Mouse (Mus musculus) heart, adult 2 months (tissue): ENCODE data around the gene Gm14214. TPM values are rescaled to one million over a fixed set of nuclear protein-coding genes. Genes with fewer than 3 reads are reported as not detected.

Experiments
- DNase-seq, 2 experiments: peaks; one replicate each; pipeline ENCODE4 v3.0.0; 2021
- H3K27ac ChIP-seq: fragments of 200-600 bp; 2 replicates; pipeline ENCODE4 v1.8.1; 2022
- H3K27me3 ChIP-seq: fragments of 200-500 bp; 2 replicates; pipeline ENCODE4 v1.6.1; 2012; ENCODE audit warnings: mild to moderate bottlenecking, low read length, inconsistent platforms, mixed read lengths; ENCODE audit not compliant: control insufficient read depth, insufficient read depth
- H3K36me3 ChIP-seq: fragments of 200-500 bp; 2 replicates; pipeline ENCODE4 v1.6.1; 2012; ENCODE audit warnings: low read length, inconsistent platforms; ENCODE audit not compliant: control insufficient read depth, insufficient read depth
- H3K4me1 ChIP-seq: fragments of 200-500 bp; 2 replicates; pipeline ENCODE4 v1.6.1; 2011; ENCODE audit warnings: low read length; ENCODE audit not compliant: control insufficient read depth, insufficient read depth
- H3K4me3 ChIP-seq: fragments of 200-600 bp; 2 replicates; pipeline ENCODE4 v1.8.1; 2022
- H3K79me2 ChIP-seq: fragments of 200-500 bp; replicated peaks from 2 replicates; pipeline ENCODE4 v1.6.1; 2012; ENCODE audit warnings: mild to moderate bottlenecking, inconsistent platforms, low read length, moderate library complexity, mixed read lengths; ENCODE audit not compliant: control insufficient read depth, insufficient read depth
- H3K9ac ChIP-seq: fragments of 200-500 bp; 2 replicates; pipeline ENCODE4 v1.6.1; 2012; ENCODE audit warnings: low read depth, mild to moderate bottlenecking, control low read depth, inconsistent platforms, low read length, mixed read lengths
- CTCF ChIP-seq: fragments of 200-600 bp; IDR thresholded peaks from 2 replicates; pipeline ENCODE4 v1.8.1; 2022; ENCODE audit warnings: antibody characterized with exemption, mild to moderate bottlenecking, moderate library complexity
- EP300 ChIP-seq: fragments of 200-500 bp; IDR thresholded peaks from 2 replicates; pipeline ENCODE4 v1.6.1; 2011; ENCODE audit warnings: low read depth, low read length, control low read depth; ENCODE audit not compliant: insufficient read depth
- POLR2A ChIP-seq: fragments of 200-500 bp; IDR thresholded peaks from 2 replicates; pipeline ENCODE4 v1.6.1; 2011; ENCODE audit warnings: mild to moderate bottlenecking, low read depth, low read length, control low read depth; ENCODE audit not compliant: insufficient read depth
- WGBS: fragments of 180-500 bp; shearing (Covaris S2); methylation state at CpG from one replicate; pipeline ENCODE4 v1.1.7; 2018; 5-methylcytosine and 5-hydroxymethylcytosine counted together
- intact Hi-C: fragments of 180-260 bp; cut with DNase I; formaldehyde crosslinking; loops from one replicate; pipeline ENCODE4 v1.15.1; 2025
- long read RNA-seq: library from polyadenylated mRNA; stranded (forward); transcript quantifications from one replicate; pipeline ENCODE4 v2.0.0, GENCODE M21; 2021
- polyA plus RNA-seq: library from polyadenylated mRNA; depleted of rRNA; stranded (reverse); fragments of >200 nt; gene quantifications from 2 replicates; pipeline ENCODE4 v1.2.3, GENCODE M21; 2012; rRNA removed
- total RNA-seq, 2 experiments: library from RNA; stranded (reverse); gene quantifications; 2 replicates each; pipeline ENCODE4 v1.2.3; 2021

Gm14214 gene
- total RNA-seq: not detected
- polyA plus RNA-seq: not detected in 2 replicates
- long read RNA-seq: 0 reads

DNA sequence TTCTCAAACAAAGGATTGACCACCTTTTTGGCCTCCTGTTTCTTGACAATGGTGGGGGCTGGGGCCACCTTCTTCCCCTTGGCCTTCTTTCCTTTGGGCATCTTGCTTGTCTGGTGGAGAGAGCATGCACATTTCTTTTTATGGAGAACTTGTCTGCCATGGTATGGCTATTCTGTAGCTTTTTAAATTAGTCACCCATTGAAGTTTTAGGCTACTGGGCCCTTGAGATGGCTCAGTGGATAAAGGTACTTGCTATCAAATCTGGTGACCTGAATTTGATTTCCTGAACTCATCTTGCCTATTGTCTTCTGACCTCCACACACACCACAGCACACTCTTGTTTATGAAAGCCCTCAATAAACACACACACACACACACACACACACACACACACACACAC, at the start of gene Gm14214:
Gene Gm14214 (minus strand): TSS at position 101 of the 400 bp plus-strand sequence.
- no peak within 1 kb of the TSS for H3K9ac ChIP-seq

DNA sequence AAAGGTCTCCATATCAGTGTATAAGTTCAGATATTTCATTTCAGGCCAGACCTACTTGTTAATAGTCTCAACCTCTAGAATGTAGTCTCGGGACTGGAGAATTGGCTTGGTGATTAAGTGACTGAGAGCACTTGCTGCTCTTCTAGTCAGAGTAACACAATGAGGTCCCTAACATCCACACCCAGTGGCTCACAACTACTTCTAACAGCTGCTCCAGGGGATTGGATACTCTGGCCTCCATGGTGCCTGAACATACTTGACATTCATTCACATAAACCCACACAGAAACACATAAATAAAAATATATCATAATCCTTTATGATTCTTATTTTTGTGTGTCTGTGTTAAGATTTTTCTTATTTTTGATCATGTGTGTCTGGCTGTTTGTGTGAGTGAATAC, 48.8 kb upstream of the Gm14214 start:
- DNase-seq: no peak
- no peak overlapping the region for H3K4me3 ChIP-seq
- peaks cover 62% of the 10 kb centered on the region for H3K36me3 ChIP-seq
- WGBS: 19% methylated on average over 1 of the region's 1 CpGs
- no peak overlapping the region for H3K9ac ChIP-seq
- no peaks in the 10 kb centered on the region for H3K27me3 ChIP-seq
- H3K27ac ChIP-seq: peak overlapping the region; percentile 36; the same call in 1 of the 2 replicates
- intact Hi-C loops: loop anchor here (2.0 kb wide), 1 partner anchor 36 kb away; no protein-coding TSS in a partner anchor
- H3K79me2 ChIP-seq: peaks cover 6% of the 10 kb centered on the region
- peaks cover 26% of the 10 kb centered on the region for H3K4me1 ChIP-seq
- TF ChIP-seq EP300: no peak
- no peak for TF ChIP-seq CTCF
- no peak for TF ChIP-seq POLR2A

More for the DNA sequence above, at the start of gene Gm14214:
- H3K27me3 ChIP-seq: no peaks in the 10 kb centered on the region
- H3K4me1 ChIP-seq: no peaks in the 10 kb centered on the region
- intact Hi-C loops: no loop called here
- no peak for TF ChIP-seq CTCF
- no peak for TF ChIP-seq POLR2A
- no peak for TF ChIP-seq EP300
- no peaks in the 10 kb centered on the region for H3K79me2 ChIP-seq
- no peak within 1 kb of the TSS for H3K27ac ChIP-seq
- H3K4me3 ChIP-seq: no peak within 1 kb of the TSS
- H3K36me3 ChIP-seq: no peaks in the 10 kb centered on the region
- DNase-seq: no peak

DNA sequence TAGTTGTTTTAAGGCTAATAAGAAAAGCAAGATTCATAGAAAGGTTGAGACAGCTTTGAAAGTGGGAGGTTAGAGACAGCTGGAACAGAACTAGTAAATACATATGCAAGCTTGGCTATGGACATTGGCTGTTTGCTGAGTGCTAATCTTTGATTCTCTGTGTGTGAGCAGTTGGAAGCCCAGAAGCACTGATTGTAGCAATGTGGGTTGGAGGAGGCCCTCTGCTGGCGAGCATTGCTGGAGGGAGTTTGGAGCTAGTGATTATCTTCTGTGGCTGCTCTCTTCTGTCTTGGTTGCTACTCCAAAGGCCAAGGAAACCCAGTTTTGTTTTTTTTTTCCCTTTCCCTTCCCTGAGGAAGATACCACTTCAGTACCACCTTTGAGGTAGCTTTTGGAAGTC, 48.0 kb upstream of the Gm14214 start:
- intact Hi-C loops: loop anchor here (2.0 kb wide), 1 partner anchor 37 kb away; no protein-coding TSS in a partner anchor
- DNase-seq: peak in 1 of 2 experiments; percentile 23
- no peak overlapping the region for H3K9ac ChIP-seq
- peaks cover 62% of the 10 kb centered on the region for H3K36me3 ChIP-seq
- no peak overlapping the region for H3K27ac ChIP-seq
- TF ChIP-seq POLR2A (no peak), CTCF (peak; percentile 68), EP300 (no peak)
- H3K27me3 ChIP-seq: no peaks in the 10 kb centered on the region
- peaks cover 26% of the 10 kb centered on the region for H3K4me1 ChIP-seq
- WGBS: 13% methylated on average over 1 of the region's 1 CpGs
- no peak overlapping the region for H3K4me3 ChIP-seq
- H3K79me2 ChIP-seq: peaks cover 6% of the 10 kb centered on the region

DNA sequence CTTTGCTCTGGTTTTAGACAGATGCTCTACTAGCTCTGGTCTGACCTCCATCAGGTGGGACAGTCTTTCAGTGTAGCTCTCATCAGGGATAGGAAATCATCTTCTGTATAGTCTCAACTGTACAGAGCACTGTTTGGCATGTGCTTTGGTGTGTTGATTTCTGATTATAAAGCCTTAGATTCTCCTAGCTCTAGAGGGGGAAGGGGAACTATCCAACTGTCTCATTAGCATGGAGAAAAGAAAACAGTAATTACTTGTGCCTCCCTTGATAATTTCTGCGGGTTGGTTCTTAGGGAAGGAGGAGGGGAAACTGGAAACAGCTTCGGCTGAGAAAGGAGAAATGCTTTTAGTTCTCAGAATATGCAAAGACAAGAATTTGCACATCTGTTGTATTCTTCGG, 47.3 kb upstream of the Gm14214 start:
- H3K79me2 ChIP-seq: peaks cover 6% of the 10 kb centered on the region
- TF ChIP-seq POLR2A: no peak
- peaks cover 59% of the 10 kb centered on the region for H3K36me3 ChIP-seq
- DNase-seq: no peak
- intact Hi-C loops: no loop called here
- H3K4me3 ChIP-seq: no peak overlapping the region
- H3K4me1 ChIP-seq: peaks cover 26% of the 10 kb centered on the region
- H3K9ac ChIP-seq: no peak overlapping the region
- H3K27ac ChIP-seq: no peak overlapping the region
- no peaks in the 10 kb centered on the region for H3K27me3 ChIP-seq
- WGBS: 38% methylated on average over 3 of the region's 3 CpGs

DNA sequence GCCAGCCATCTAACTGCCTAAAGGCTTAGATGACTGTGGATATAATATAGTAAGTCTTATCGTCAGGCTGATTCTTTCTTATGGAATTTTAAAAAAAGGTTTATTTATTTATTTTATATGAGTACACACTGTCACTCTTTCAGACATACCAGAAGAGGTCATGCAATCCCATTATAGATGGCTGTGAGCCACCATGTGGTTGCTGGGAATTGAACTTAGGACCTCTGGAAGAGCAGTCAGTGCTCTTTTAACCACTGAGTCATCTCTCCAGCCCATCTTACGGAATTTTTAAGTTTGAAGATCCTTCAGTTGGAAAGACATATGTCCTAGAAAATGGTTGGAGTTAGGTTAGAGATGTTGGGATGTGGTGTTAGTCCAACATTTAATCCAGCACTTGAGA, 43.6 kb upstream of the Gm14214 start:
- DNase-seq: no peak
- H3K79me2 ChIP-seq: peaks cover 4% of the 10 kb centered on the region
- H3K27me3 ChIP-seq: no peaks in the 10 kb centered on the region
- H3K27ac ChIP-seq: no peak overlapping the region
- peaks cover 46% of the 10 kb centered on the region for H3K36me3 ChIP-seq
- intact Hi-C loops: no loop called here
- WGBS: 91% methylated on average over 2 of the region's 2 CpGs
- no peak overlapping the region for H3K9ac ChIP-seq
- TF ChIP-seq EP300: no peak
- TF ChIP-seq CTCF: no peak
- no peak for TF ChIP-seq POLR2A
- H3K4me1 ChIP-seq: peaks cover 14% of the 10 kb centered on the region
- no peak overlapping the region for H3K4me3 ChIP-seq

DNA sequence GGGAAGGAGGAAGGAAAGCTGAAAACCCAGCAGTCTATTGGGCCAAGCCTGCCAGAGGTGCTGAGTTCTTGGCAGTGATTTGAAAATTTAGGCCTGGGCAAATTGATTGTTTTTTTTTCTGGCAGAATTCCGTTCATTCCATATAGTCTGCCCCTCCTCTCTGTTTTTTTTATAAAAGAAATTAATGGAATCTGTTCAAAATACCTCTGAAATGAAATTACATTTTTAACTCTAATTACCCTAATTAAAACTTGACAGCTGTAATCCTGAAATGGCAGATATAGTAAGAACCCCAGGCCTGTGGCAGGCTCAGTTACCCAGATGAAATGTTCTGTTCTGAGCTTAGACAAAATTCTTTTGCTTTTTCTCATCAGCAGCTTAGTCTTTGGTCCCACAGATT, 41.0 kb upstream of the Gm14214 start:
- 37% methylated on average over 1 of the region's 1 CpGs for WGBS
- Histone ChIP-seq H3K36me3 (peaks cover 43% of the 10 kb centered on the region), H3K27ac (no peak overlapping the region), H3K9ac (no peak overlapping the region), H3K79me2 (peaks cover 7% of the 10 kb centered on the region), H3K4me3 (no peak overlapping the region), H3K4me1 (peaks cover 12% of the 10 kb centered on the region), H3K27me3 (no peaks in the 10 kb centered on the region)
- TF ChIP-seq CTCF (no peak), POLR2A (no peak), EP300 (no peak)
- intact Hi-C loops: no loop called here
- DNase-seq: no peak
